Comparison of ENCODE assay signal across 9 mouse cellular contexts in the genomic region with DNA sequence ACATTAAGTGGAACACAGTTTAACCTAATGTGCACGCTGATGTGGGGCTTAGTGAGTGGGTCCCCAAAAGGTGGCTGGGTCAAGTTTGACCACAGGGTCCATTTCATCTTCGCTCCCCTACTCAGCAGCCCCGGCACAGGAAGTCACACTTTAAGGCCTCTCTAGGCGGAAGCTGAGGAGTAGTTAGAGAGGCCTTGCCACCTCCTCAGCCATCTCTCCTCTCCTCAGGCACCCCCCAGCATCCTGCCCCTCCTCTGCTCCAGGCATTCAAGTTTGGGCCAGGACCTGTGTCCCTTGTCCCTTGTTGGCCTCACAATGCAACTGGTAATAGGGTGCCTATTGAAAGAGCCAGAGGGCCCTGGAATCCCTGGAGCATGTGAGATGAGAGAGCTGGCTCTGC. TPM values are rescaled to one million over a fixed set of nuclear protein-coding genes. Genes with fewer than 3 reads are reported as not detected.
DNase-seq lines count a peak whose midpoint lies in the region; ATAC-seq and TF ChIP-seq lines count a peak whose summit lies in the region.
"Had no signal": no experiment of that assay in that cellular context is flagged by ENCODE, and none has a peak within 500 bp of the region (broad histone marks: within the 10 kb centered on the region; RNA-seq: fewer than 3 reads in every experiment).

No protein-coding gene starts in this region.

- no peak for ATAC-seq in lung, embryonic 14.5 days (ENCODE audit: insufficient read depth)
- no peak for ATAC-seq in embryonic facial prominence, embryonic 12.5 days (ENCODE audit: insufficient number of reproducible peaks, insufficient read depth, low FRiP score, low TSS enrichment)
- no peak for ATAC-seq in intestine, postnatal 0 days

- no peak for TF ChIP-seq CTCF in lung, embryonic 14.5 days (IDR thresholded peaks at IDR 0.05; ENCODE audit: low read depth)
- TF ChIP-seq CTCF in intestine, postnatal 0 days (IDR thresholded peaks at IDR 0.05; ENCODE audit: low read depth), result no peak

- peaks cover 25% of the 10 kb centered on the region for H3K36me3 ChIP-seq in lung, embryonic 14.5 days (ENCODE audit: insufficient read depth)
- peaks cover 15% of the 10 kb centered on the region for H3K36me3 ChIP-seq in embryonic facial prominence, embryonic 12.5 days
- peaks cover 28% of the 10 kb centered on the region for H3K36me3 ChIP-seq in intestine, postnatal 0 days (ENCODE audit: control insufficient read depth, insufficient read depth)

- 68% methylated on average over 4 of the region's 4 CpGs for WGBS in lung, embryonic 14.5 days
- WGBS in embryonic facial prominence, embryonic 12.5 days, result 84% methylated on average over 4 of the region's 4 CpGs
- 70% methylated on average over 4 of the region's 4 CpGs for WGBS in intestine, postnatal 0 days

- H3K27ac ChIP-seq in lung, embryonic 14.5 days (ENCODE audit: low read depth), result peak overlapping the region; percentile 68; the same call in 1 of the 2 replicates
- peak overlapping the region; percentile 78; the same call in 1 of the 2 replicates for H3K27ac ChIP-seq in embryonic facial prominence, embryonic 12.5 days
- peak overlapping the region; percentile 68; the same call in 1 of the 2 replicates for H3K27ac ChIP-seq in intestine, postnatal 0 days (ENCODE audit: low read depth, low read length)
- H3K27ac ChIP-seq: forebrain, embryonic 12.5 days; liver, embryonic 14.5 days had no signal

- no peak for DNase-seq in lung, embryonic 14.5 days
- DNase-seq in lung, postnatal 4 days, result no peak
- peak; percentile 51 to 66 for DNase-seq in thymus, adult 18-20 months
- DNase-seq in left cerebral cortex, adult 11 months (ENCODE audit: low spot score), result no peak
- no peak for DNase-seq in gastrocnemius, adult 18-20 months (ENCODE audit: low spot score)

- no peak overlapping the region; the same call in 1 of the 2 replicates for H3K9ac ChIP-seq in lung, embryonic 14.5 days
- H3K9ac ChIP-seq in embryonic facial prominence, embryonic 12.5 days, result peak overlapping the region; percentile 30; the same call in 1 of the 2 replicates
- H3K9ac ChIP-seq in intestine, postnatal 0 days (ENCODE audit: low read depth, low read length), result no peak overlapping the region
- H3K9ac ChIP-seq: forebrain, embryonic 12.5 days; liver, embryonic 14.5 days had no signal

- no peaks in the 10 kb centered on the region for H3K27me3 ChIP-seq in lung, embryonic 14.5 days (ENCODE audit: insufficient read depth, low read length)
- H3K27me3 ChIP-seq in embryonic facial prominence, embryonic 12.5 days, result no peaks in the 10 kb centered on the region
- H3K27me3 ChIP-seq in intestine, postnatal 0 days (replicated peaks; ENCODE audit: control insufficient read depth, insufficient read depth, low read length), result no peaks in the 10 kb centered on the region

- H3K9me3 ChIP-seq in lung, embryonic 14.5 days (ENCODE audit: low read depth, low read length), result no peaks in the 10 kb centered on the region
- no peaks in the 10 kb centered on the region for H3K9me3 ChIP-seq in embryonic facial prominence, embryonic 12.5 days
- H3K9me3 ChIP-seq in intestine, postnatal 0 days (ENCODE audit: control insufficient read depth), result no peaks in the 10 kb centered on the region
- H3K9me3 ChIP-seq: forebrain, embryonic 12.5 days had no signal

- H3K4me1 ChIP-seq in lung, embryonic 14.5 days (ENCODE audit: insufficient read depth), result peaks cover 53% of the 10 kb centered on the region
- peaks cover 53% of the 10 kb centered on the region for H3K4me1 ChIP-seq in embryonic facial prominence, embryonic 12.5 days
- peaks cover 19% of the 10 kb centered on the region for H3K4me1 ChIP-seq in intestine, postnatal 0 days (replicated peaks; ENCODE audit: control insufficient read depth, insufficient read depth, low read length)

- H3K4me3 ChIP-seq in lung, embryonic 14.5 days (ENCODE audit: low read depth, low read length), result no peak overlapping the region
- no peak overlapping the region for H3K4me3 ChIP-seq in embryonic facial prominence, embryonic 12.5 days
- H3K4me3 ChIP-seq in intestine, postnatal 0 days (ENCODE audit: low read depth, low read length), result no peak overlapping the region
- H3K4me3 ChIP-seq: forebrain, embryonic 12.5 days had no signal

- peak overlapping the region; percentile 52; the same call in 1 of the 2 replicates for H3K4me2 ChIP-seq in lung, embryonic 14.5 days
- peak overlapping the region; percentile 40; the same call in 1 of the 2 replicates for H3K4me2 ChIP-seq in embryonic facial prominence, embryonic 12.5 days (replicated peaks)
- peak overlapping the region; percentile 81 for H3K4me2 ChIP-seq in intestine, postnatal 0 days (replicated peaks; ENCODE audit: low read depth)
- H3K4me2 ChIP-seq: forebrain, embryonic 12.5 days had no signal

RNA-seq across cellular contexts. Expression of gene Tnfrsf1a, which starts 4.5 kb away (rescaled TPM):
- 82.5 and 83.3 TPM in 2 replicates for polyA plus RNA-seq in lung, embryonic 14.5 days (2014; fragmentation: Nextera tagmentation; extraction: Ambion mirVana)
- polyA plus RNA-seq in embryonic facial prominence, embryonic 12.5 days (2016; fragmentation: Nextera tagmentation; extraction: Ambion mirVana), result 49.4 and 51.9 TPM in 2 replicates
- polyA plus RNA-seq in intestine, postnatal 0 days (2015; fragmentation: Nextera tagmentation; extraction: Ambion mirVana), result 108 and 109 TPM in 2 replicates
- 10 to 100 TPM; 16.6 to 24.9 TPM for total RNA-seq in gastrocnemius, adult 18-20 months (2021)

RNA-seq across cellular contexts. Expression of gene Plekhg6, which starts 26.9 kb away (rescaled TPM):
- polyA plus RNA-seq in lung, embryonic 14.5 days (2014; fragmentation: Nextera tagmentation; extraction: Ambion mirVana), result 0.22 and 0.51 TPM in 2 replicates
- polyA plus RNA-seq in embryonic facial prominence, embryonic 12.5 days (2016; fragmentation: Nextera tagmentation; extraction: Ambion mirVana), result 0.34 and 0.47 TPM in 2 replicates
- polyA plus RNA-seq in intestine, postnatal 0 days (2015; fragmentation: Nextera tagmentation; extraction: Ambion mirVana), result 31.4 and 37.0 TPM in 2 replicates
- not detected for total RNA-seq in gastrocnemius, adult 18-20 months (2021)

RNA-seq across cellular contexts. Expression of gene Scnn1a, which starts 33.2 kb away (rescaled TPM):
- polyA plus RNA-seq in lung, embryonic 14.5 days (2014; fragmentation: Nextera tagmentation; extraction: Ambion mirVana), result 1.8 and 2.2 TPM in 2 replicates
- 0.52 and 1.1 TPM in 2 replicates for polyA plus RNA-seq in embryonic facial prominence, embryonic 12.5 days (2016; fragmentation: Nextera tagmentation; extraction: Ambion mirVana)
- polyA plus RNA-seq in intestine, postnatal 0 days (2015; fragmentation: Nextera tagmentation; extraction: Ambion mirVana), result 16.9 and 19.0 TPM in 2 replicates
- total RNA-seq in gastrocnemius, adult 18-20 months (2021), result under 1 TPM; 0.19 to 0.25 TPM

RNA-seq across cellular contexts. Expression of gene Ltbr, which starts 40.0 kb away (rescaled TPM):
- 73.7 and 81.7 TPM in 2 replicates for polyA plus RNA-seq in lung, embryonic 14.5 days (2014; fragmentation: Nextera tagmentation; extraction: Ambion mirVana)
- polyA plus RNA-seq in embryonic facial prominence, embryonic 12.5 days (2016; fragmentation: Nextera tagmentation; extraction: Ambion mirVana), result 27.2 and 28.2 TPM in 2 replicates
- 104 and 110 TPM in 2 replicates for polyA plus RNA-seq in intestine, postnatal 0 days (2015; fragmentation: Nextera tagmentation; extraction: Ambion mirVana)
- 10 to 100 TPM; 15.3 to 17.7 TPM for total RNA-seq in gastrocnemius, adult 18-20 months (2021)

Comparison
In these comparisons a context has a peak if more than half of its experiments do, and no peak if none do; other contexts are left out.
1. DNase-seq: peak in thymus, adult 18-20 months (2 of 2); none in lung, embryonic 14.5 days (single experiment), lung, postnatal 4 days (0 of 2), left cerebral cortex, adult 11 months (single experiment) and gastrocnemius, adult 18-20 months (single experiment).
2. RNA of gene Plekhg6, which starts 26.9 kb away (polyA plus RNA-seq): 31.4 to 37.0 TPM in intestine, postnatal 0 days; 0.34 to 0.47 TPM in embryonic facial prominence, embryonic 12.5 days and 0.22 to 0.51 TPM in lung, embryonic 14.5 days; every median in the first group is over 10 times any median in the second.
3. Peak in every context shown above with its lines, with median percentiles within 50 percentile points of each other: H3K27ac ChIP-seq and H3K4me2 ChIP-seq.